Mouse (Mus musculus) C2C12 (cell line): Measurements from ENCODE around the gene Tssk1. TPM values are rescaled to one million over a fixed set of nuclear protein-coding genes. Genes with fewer than 3 reads are reported as not detected.

Experiments used
- H3K27me3 ChIP-seq: one replicate; pipeline ENCODE4 v1.6.1; 2011; ENCODE audit not compliant: control insufficient read depth, insufficient read depth, insufficient read length
- H3K36me3 ChIP-seq: one replicate; pipeline ENCODE4 v1.6.1; 2011; ENCODE audit not compliant: control insufficient read depth, insufficient read depth
- H3K4me3 ChIP-seq: one replicate; pipeline ENCODE4 v1.5.1; 2011; ENCODE audit warnings: mild to moderate bottlenecking, control low read depth; ENCODE audit not compliant: poor library complexity, insufficient read depth, severe bottlenecking
- H3K79me2 ChIP-seq: one replicate; pipeline ENCODE4 v1.6.1; 2011; ENCODE audit not compliant: control insufficient read depth, insufficient read depth
- H3K79me3 ChIP-seq: one replicate; pipeline ENCODE4 v1.6.1; 2011; ENCODE audit warnings: low read depth, control low read depth
- H3ac ChIP-seq: one replicate; pipeline ENCODE3; 2011; ENCODE audit warnings: low read depth; ENCODE audit not compliant: control insufficient read depth, insufficient read length
- CEBPB ChIP-seq: IDR thresholded peaks from one replicate; pipeline ENCODE4 v1.6.1; 2011; ENCODE audit warnings: low read depth, mild to moderate bottlenecking, control low read depth, moderate library complexity
- CTCF ChIP-seq: IDR thresholded peaks from one replicate; pipeline ENCODE4 v1.5.1; 2011; ENCODE audit not compliant: control insufficient read depth, insufficient read depth, insufficient read length
- FOSL1 ChIP-seq: IDR thresholded peaks from one replicate; pipeline ENCODE4 v1.8.0; 2011; ENCODE audit warnings: mild to moderate bottlenecking, low read length; ENCODE audit not compliant: poor library complexity, insufficient read depth, severe bottlenecking
- MAX ChIP-seq: IDR thresholded peaks from one replicate; pipeline ENCODE4 v1.6.1; 2011; ENCODE audit warnings: mild to moderate bottlenecking, control low read depth
- MYOD1 ChIP-seq: IDR thresholded peaks from one replicate; pipeline ENCODE4 v1.6.1; 2011; ENCODE audit warnings: low read depth; ENCODE audit not compliant: control insufficient read depth, insufficient read length
- MYOG ChIP-seq: IDR thresholded peaks from one replicate; pipeline ENCODE4 v1.6.1; 2011; ENCODE audit not compliant: control insufficient read depth, insufficient read length; ENCODE audit errors: extremely low read depth
- USF1 ChIP-seq: IDR thresholded peaks from one replicate; pipeline ENCODE4 v1.6.1; 2011; ENCODE audit warnings: low read depth, mild to moderate bottlenecking, control low read depth, moderate library complexity
- polyA plus RNA-seq: library from polyadenylated mRNA; unstranded; fragments of >200 nt; fragmentation: generic; extraction: Trizol; gene quantifications from one replicate; pipeline ENCODE4 v1.2.1, GENCODE M21; 2012; ENCODE audit warnings: missing spikeins

Tssk1 gene
- polyA plus RNA-seq, 1 experiment = 0.05 TPM

DNA sequence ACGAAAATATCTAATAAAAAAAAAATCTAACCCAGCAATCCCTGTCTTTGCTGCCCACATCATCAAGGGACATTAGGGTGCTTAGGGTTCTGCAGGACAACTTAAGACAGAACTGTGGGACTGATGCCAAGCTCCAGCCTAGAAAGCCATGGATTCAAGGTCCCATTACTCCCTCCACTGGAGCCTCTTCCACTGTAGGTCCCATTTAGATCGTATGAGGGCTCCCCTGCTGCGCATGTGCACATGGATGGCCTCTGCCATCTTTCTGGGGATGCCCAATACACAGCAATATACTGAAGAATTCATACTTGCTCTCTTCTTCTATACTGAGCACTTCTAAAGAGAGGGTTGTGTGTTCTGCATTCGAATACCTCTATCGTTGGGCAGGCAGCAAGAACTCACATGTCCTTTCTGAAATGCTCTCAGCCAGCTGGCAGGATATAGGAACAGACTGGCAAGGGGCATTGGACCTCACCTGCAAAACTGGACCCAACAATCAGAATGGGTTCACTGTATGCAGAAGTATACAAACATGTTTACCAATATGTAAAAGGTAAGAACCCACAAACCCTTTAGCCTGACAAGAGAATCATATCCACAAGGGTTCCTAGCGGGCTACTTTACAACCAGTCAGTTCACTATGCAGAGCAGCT, 4.2 kb upstream of the Tssk1 start:
- no peak for TF ChIP-seq MAX
- no peak overlapping the region for H3K4me3 ChIP-seq
- H3K79me2 ChIP-seq = peaks cover 65% of the 10 kb centered on the region
- H3K27me3 ChIP-seq = no peaks in the 10 kb centered on the region
- peaks cover under 1% of the 10 kb centered on the region for H3K36me3 ChIP-seq
- H3K79me3 ChIP-seq = peaks cover 42% of the 10 kb centered on the region
- H3ac ChIP-seq = no peak overlapping the region

DNA sequence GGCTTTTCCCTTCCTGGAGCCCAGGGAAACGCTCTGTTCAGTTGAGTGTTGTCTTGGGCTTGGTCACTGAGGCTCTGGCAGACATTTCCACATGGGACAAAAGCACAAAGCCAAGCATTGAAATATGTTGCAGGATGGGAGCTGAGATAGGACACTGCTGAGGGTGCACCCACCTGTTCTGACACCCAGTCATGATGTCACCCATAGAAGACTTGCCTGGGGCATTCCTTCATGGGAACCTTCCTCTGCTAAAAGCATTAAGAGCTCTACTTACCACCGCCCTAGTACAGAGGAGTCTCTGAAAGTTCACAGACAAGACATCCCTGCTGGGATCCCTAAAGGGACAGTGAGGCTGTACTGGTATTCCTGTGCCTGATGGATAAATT, 3.7 kb upstream of the Tssk1 start:
- no peak overlapping the region for H3ac ChIP-seq
- H3K4me3 ChIP-seq = peak overlapping the region; percentile 74
- H3K79me2 ChIP-seq = peaks cover 60% of the 10 kb centered on the region
- H3K79me3 ChIP-seq = peaks cover 37% of the 10 kb centered on the region
- TF ChIP-seq MYOG (no peak), CTCF (no peak), CEBPB (no peak), USF1 (no peak), MAX (no peak), MYOD1 (no peak), FOSL1 (no peak)
- H3K27me3 ChIP-seq = no peaks in the 10 kb centered on the region
- H3K36me3 ChIP-seq = no peaks in the 10 kb centered on the region

DNA sequence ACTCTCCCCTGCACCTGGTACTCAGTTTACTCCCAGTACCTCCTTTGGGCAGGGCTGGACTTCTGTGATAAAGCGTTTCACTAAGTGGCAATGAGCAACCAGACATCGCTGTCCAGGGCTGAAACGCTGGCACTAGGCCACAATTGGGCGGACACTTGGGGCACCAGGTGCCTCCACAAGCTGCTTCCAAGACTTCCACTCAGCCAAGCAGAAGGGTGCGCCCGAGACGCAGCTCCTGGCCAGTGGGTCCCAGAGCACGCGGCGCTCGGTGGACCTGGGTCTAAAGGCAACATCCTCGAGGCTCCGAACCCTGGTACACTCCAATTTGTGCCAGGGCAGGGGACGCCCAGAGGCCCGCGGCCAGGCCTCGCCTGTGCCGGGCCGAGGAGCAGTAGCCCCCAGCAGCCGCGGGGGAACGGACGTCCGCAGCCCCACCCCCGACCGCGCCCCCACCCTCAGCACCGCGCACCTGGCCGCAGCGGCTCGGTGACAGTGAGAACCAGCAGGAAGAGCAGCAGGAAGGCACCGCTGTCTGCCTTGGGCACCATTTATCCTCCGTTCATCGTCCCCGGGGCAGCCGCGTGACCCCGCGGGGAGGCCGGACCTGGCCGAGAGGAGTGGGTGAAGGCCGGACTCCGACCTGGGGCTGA, 3.0 kb upstream of the Tssk1 start:
- Histone ChIP-seq H3K79me3 (peaks cover 30% of the 10 kb centered on the region), H3K27me3 (no peaks in the 10 kb centered on the region), H3K36me3 (no peaks in the 10 kb centered on the region), H3ac (peak overlapping the region; percentile 93), H3K79me2 (peaks cover 53% of the 10 kb centered on the region), H3K4me3 (peak overlapping the region; percentile 74)
- no peak for TF ChIP-seq CEBPB
- no peak for TF ChIP-seq USF1
- no peak for TF ChIP-seq FOSL1
- TF ChIP-seq MYOD1 = peak; percentile 14

DNA sequence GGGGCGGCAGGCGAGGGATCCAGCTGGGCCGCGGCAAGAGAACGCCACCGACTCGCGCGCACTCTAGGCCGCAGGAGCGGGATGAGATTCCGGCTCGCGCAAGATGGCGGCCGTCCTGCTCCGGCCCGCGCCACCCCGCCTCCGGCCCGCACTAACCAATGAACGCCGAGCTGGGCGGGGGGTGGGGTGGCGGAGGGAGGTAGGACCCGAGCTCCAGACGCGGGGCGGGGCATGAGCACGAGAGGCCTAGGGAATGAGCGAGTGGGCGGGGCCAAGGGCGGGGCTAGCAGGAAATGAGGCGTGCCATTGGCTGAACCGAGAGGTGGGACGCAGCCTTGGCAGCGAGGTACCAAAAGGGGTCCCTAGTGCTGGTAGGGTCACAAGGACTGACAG, 2.5 kb upstream of the Tssk1 start, which contains the start of gene Gm20518:
Gene Gm20518, minus strand, starts transcription at position 105 of the 393 bp plus-strand sequence.
- no peaks in the 10 kb centered on the region for H3K27me3 ChIP-seq

GRCm38 (mm10) chr16:17892606-17893005, 1.4 kb upstream of the Tssk1 start:
- H3K79me3 ChIP-seq = peaks cover 19% of the 10 kb centered on the region
- TF ChIP-seq MAX (no peak), FOSL1 (no peak), CTCF (no peak), MYOG (no peak), USF1 (no peak), CEBPB (no peak), MYOD1 (no peak)
- no peak overlapping the region for H3ac ChIP-seq
- H3K36me3 ChIP-seq = no peaks in the 10 kb centered on the region
- peaks cover 37% of the 10 kb centered on the region for H3K79me2 ChIP-seq
- H3K27me3 ChIP-seq = no peaks in the 10 kb centered on the region
- H3K4me3 ChIP-seq = no peak overlapping the region

More for the DNA sequence above, 2.5 kb upstream of the Tssk1 start, which contains the start of gene Gm20518:
- H3K36me3 ChIP-seq = no peaks in the 10 kb centered on the region
- peaks cover 48% of the 10 kb centered on the region for H3K79me2 ChIP-seq
- peaks cover 26% of the 10 kb centered on the region for H3K79me3 ChIP-seq
- H3K4me3 ChIP-seq = peak within 1 kb of the TSS; percentile 74
- TF ChIP-seq MAX = peak; percentile 33
- no peak for TF ChIP-seq CEBPB
- TF ChIP-seq MYOG = no peak
- TF ChIP-seq MYOD1 = no peak
- peak within 1 kb of the TSS; percentile 93 for H3ac ChIP-seq

GRCm38 (mm10) chr16:17896091-17896490, 2.1 kb downstream of the Tssk1 start:
- no peaks in the 10 kb centered on the region for H3K79me3 ChIP-seq
- peaks cover 3% of the 10 kb centered on the region for H3K79me2 ChIP-seq
- no peak overlapping the region for H3ac ChIP-seq
- no peak overlapping the region for H3K4me3 ChIP-seq
- H3K36me3 ChIP-seq = peaks cover 6% of the 10 kb centered on the region
- TF ChIP-seq CTCF = no peak
- no peaks in the 10 kb centered on the region for H3K27me3 ChIP-seq
